Mouse (Mus musculus): ENCODE data around the gene Card19. TPM values are rescaled to one million over a fixed set of nuclear protein-coding genes. Genes with fewer than 3 reads are reported as not detected.

Card19 gene
- polyA plus RNA-seq, 1 experiment from 2014 or later: 45.2 TPM

- ATAC-seq (ENCODE audit: insufficient number of reproducible peaks, insufficient read depth, low FRiP score, low TSS enrichment, low read depth): no peak
- no peak overlapping the region for H3K4me3 ChIP-seq (replicated peaks)
- H3K27me3 ChIP-seq: peaks cover 15% of the 10 kb centered on the region
- no peak overlapping the region for H3K9ac ChIP-seq (replicated peaks)
- no peak overlapping the region for H3K4me2 ChIP-seq
- H3K9me3 ChIP-seq: 0 out of 2 replicates have a peak, but pooled peaks cover 5% of the 10 kb centered on the region
- H3K4me1 ChIP-seq (replicated peaks): 0 out of 2 replicates have a peak, but pooled peaks cover 3% of the 10 kb centered on the region
- H3K36me3 ChIP-seq: no peaks in the 10 kb centered on the region
- no peak overlapping the region for H3K27ac ChIP-seq
- 62% methylated on average over 3 of the region's 3 CpGs for WGBS
Measured at GRCm38 (mm10) chr13:49225159-49225558, 9.3 kb upstream of the Card19 start.

- Histone ChIP-seq H3K9me3 (0 out of 2 replicates have a peak, but pooled peaks cover 5% of the 10 kb centered on the region), H3K9ac (replicated peaks) (no peak overlapping the region), H3K4me1 (replicated peaks) (no peaks in the 10 kb centered on the region), H3K36me3 (no peaks in the 10 kb centered on the region), H3K4me2 (no peak overlapping the region), H3K4me3 (replicated peaks) (no peak overlapping the region), H3K27me3 (peaks cover 15% of the 10 kb centered on the region), H3K27ac (no peak overlapping the region)
- ATAC-seq (ENCODE audit: insufficient number of reproducible peaks, insufficient read depth, low FRiP score, low TSS enrichment, low read depth): no peak
- WGBS: 16% methylated on average over 6 of the region's 6 CpGs
Measured at GRCm38 (mm10) chr13:49224729-49225128, 8.9 kb upstream of the Card19 start.

GRCm38 (mm10) chr13:49224314-49224713, 8.5 kb upstream of the Card19 start:
- no peak for ATAC-seq (ENCODE audit: insufficient number of reproducible peaks, insufficient read depth, low FRiP score, low TSS enrichment, low read depth)
- H3K9me3 ChIP-seq: 0 out of 2 replicates have a peak, but pooled peaks cover 5% of the 10 kb centered on the region
- no peaks in the 10 kb centered on the region for H3K4me1 ChIP-seq (replicated peaks)
- no peak overlapping the region for H3K27ac ChIP-seq
- no peak overlapping the region for H3K4me2 ChIP-seq
- WGBS: 6% methylated on average over 10 of the region's 10 CpGs
- H3K27me3 ChIP-seq: peaks cover 15% of the 10 kb centered on the region
- H3K4me3 ChIP-seq (replicated peaks): no peak overlapping the region
- no peaks in the 10 kb centered on the region for H3K36me3 ChIP-seq
- no peak overlapping the region for H3K9ac ChIP-seq (replicated peaks)

- H3K9me3 ChIP-seq: 0 out of 2 replicates have a peak, but pooled peaks cover 5% of the 10 kb centered on the region
- no peaks in the 10 kb centered on the region for H3K36me3 ChIP-seq
- no peak for ATAC-seq (ENCODE audit: insufficient number of reproducible peaks, insufficient read depth, low FRiP score, low TSS enrichment, low read depth)
- H3K27me3 ChIP-seq: peaks cover 15% of the 10 kb centered on the region
- 25% methylated on average over 5 of the region's 5 CpGs for WGBS
- H3K4me1 ChIP-seq (replicated peaks): peaks cover 9% of the 10 kb centered on the region
- no peak overlapping the region for H3K27ac ChIP-seq
- H3K4me2 ChIP-seq: no peak overlapping the region
- H3K4me3 ChIP-seq (replicated peaks): no peak overlapping the region
- no peak overlapping the region for H3K9ac ChIP-seq (replicated peaks)
Measured at GRCm38 (mm10) chr13:49220912-49221311, 5.1 kb upstream of the Card19 start.

GRCm38 (mm10) chr13:49219367-49219766, 3.5 kb upstream of the Card19 start:
- no peak overlapping the region for H3K4me2 ChIP-seq
- no peak overlapping the region for H3K4me3 ChIP-seq (replicated peaks)
- ATAC-seq (ENCODE audit: insufficient number of reproducible peaks, insufficient read depth, low FRiP score, low TSS enrichment, low read depth): no peak
- H3K4me1 ChIP-seq (replicated peaks): peaks cover 19% of the 10 kb centered on the region
- no peak overlapping the region for H3K9ac ChIP-seq (replicated peaks)
- no peak overlapping the region for H3K27ac ChIP-seq
- 84% methylated on average over 4 of the region's 4 CpGs for WGBS
- H3K27me3 ChIP-seq: peaks cover 10% of the 10 kb centered on the region; the same call in 1 of the 2 replicates
- H3K9me3 ChIP-seq: 0 out of 2 replicates have a peak, but pooled peaks cover 5% of the 10 kb centered on the region
- H3K36me3 ChIP-seq: no peaks in the 10 kb centered on the region

- no peak for ATAC-seq (ENCODE audit: insufficient number of reproducible peaks, insufficient read depth, low FRiP score, low TSS enrichment, low read depth)
- H3K4me1 ChIP-seq (replicated peaks): peaks cover 26% of the 10 kb centered on the region
- no peak overlapping the region for H3K4me3 ChIP-seq (replicated peaks)
- H3K4me2 ChIP-seq: no peak overlapping the region
- peaks cover 3% of the 10 kb centered on the region; the same call in 1 of the 2 replicates for H3K27me3 ChIP-seq
- no peak overlapping the region for H3K9ac ChIP-seq (replicated peaks)
- H3K9me3 ChIP-seq: 0 out of 2 replicates have a peak, but pooled peaks cover 5% of the 10 kb centered on the region
- 56% methylated on average over 3 of the region's 3 CpGs for WGBS
- no peaks in the 10 kb centered on the region for H3K36me3 ChIP-seq
- H3K27ac ChIP-seq: no peak overlapping the region
Measured at GRCm38 (mm10) chr13:49218651-49219050, 2.8 kb upstream of the Card19 start.

- no peaks in the 10 kb centered on the region for H3K27me3 ChIP-seq
- 0 out of 2 replicates have a peak, but pooled peaks cover 5% of the 10 kb centered on the region for H3K9me3 ChIP-seq
- no peak for ATAC-seq (ENCODE audit: insufficient number of reproducible peaks, insufficient read depth, low FRiP score, low TSS enrichment, low read depth)
- H3K4me1 ChIP-seq (replicated peaks): peaks cover 30% of the 10 kb centered on the region
- WGBS: 43% methylated on average over 9 of the region's 9 CpGs
- peak overlapping the region; percentile 84; the same call in 1 of the 2 replicates for H3K4me3 ChIP-seq (replicated peaks)
- H3K4me2 ChIP-seq: peak overlapping the region; percentile 76
- peak overlapping the region; percentile 64 for H3K27ac ChIP-seq
- H3K9ac ChIP-seq (replicated peaks): no peak overlapping the region
- no peaks in the 10 kb centered on the region for H3K36me3 ChIP-seq
Measured at GRCm38 (mm10) chr13:49216808-49217561, 1.1 kb upstream of the Card19 start.

- Histone ChIP-seq H3K4me1 (replicated peaks) (peaks cover 38% of the 10 kb centered on the region), H3K4me2 (peak overlapping the region; percentile 76), H3K27me3 (no peaks in the 10 kb centered on the region), H3K9ac (replicated peaks) (peak overlapping the region; percentile 83), H3K4me3 (replicated peaks) (peak overlapping the region; percentile 84), H3K36me3 (no peaks in the 10 kb centered on the region), H3K9me3 (0 out of 2 replicates have a peak, but pooled peaks cover 3% of the 10 kb centered on the region), H3K27ac (peak overlapping the region; percentile 64)
- peak; percentile 50 for ATAC-seq (ENCODE audit: insufficient number of reproducible peaks, insufficient read depth, low FRiP score, low TSS enrichment, low read depth)
- WGBS: 2% methylated on average over 17 of the region's 17 CpGs
Measured at GRCm38 (mm10) chr13:49216220-49216552, 349 bp upstream of the Card19 start.

- H3K27ac ChIP-seq: no peak overlapping the region
- 10% methylated on average over 5 of the region's 5 CpGs for WGBS
- no peaks in the 10 kb centered on the region for H3K36me3 ChIP-seq
- no peaks in the 10 kb centered on the region for H3K27me3 ChIP-seq
- peak overlapping the region; percentile 76 for H3K4me2 ChIP-seq
- peak overlapping the region; percentile 83 for H3K9ac ChIP-seq (replicated peaks)
- peaks cover 39% of the 10 kb centered on the region for H3K4me1 ChIP-seq (replicated peaks)
- no peaks in the 10 kb centered on the region for H3K9me3 ChIP-seq
- peak overlapping the region; percentile 84 for H3K4me3 ChIP-seq (replicated peaks)
- ATAC-seq (ENCODE audit: insufficient number of reproducible peaks, insufficient read depth, low FRiP score, low TSS enrichment, low read depth): no peak
Measured at GRCm38 (mm10) chr13:49215128-49215503, 721 bp downstream of the Card19 start.

- no peaks in the 10 kb centered on the region for H3K36me3 ChIP-seq
- H3K9me3 ChIP-seq: no peaks in the 10 kb centered on the region
- H3K9ac ChIP-seq (replicated peaks): no peak overlapping the region
- 86% methylated on average over 3 of the region's 3 CpGs for WGBS
- no peaks in the 10 kb centered on the region for H3K27me3 ChIP-seq
- H3K27ac ChIP-seq: no peak overlapping the region
- H3K4me3 ChIP-seq (replicated peaks): no peak overlapping the region; the same call in 1 of the 2 replicates
- H3K4me1 ChIP-seq (replicated peaks): peaks cover 40% of the 10 kb centered on the region
- no peak for ATAC-seq (ENCODE audit: insufficient number of reproducible peaks, insufficient read depth, low FRiP score, low TSS enrichment, low read depth)
- H3K4me2 ChIP-seq: peak overlapping the region; percentile 76
Measured at GRCm38 (mm10) chr13:49214454-49214853, 1.4 kb downstream of the Card19 start.

- 73% methylated on average over 4 of the region's 4 CpGs for WGBS
- Histone ChIP-seq H3K36me3 (no peaks in the 10 kb centered on the region), H3K9me3 (no peaks in the 10 kb centered on the region), H3K27ac (no peak overlapping the region), H3K4me2 (no peak overlapping the region), H3K9ac (replicated peaks) (0 out of 2 replicates have a peak overlapping the region, but pooled peaks have one; percentile 27), H3K27me3 (no peaks in the 10 kb centered on the region), H3K4me1 (replicated peaks) (peaks cover 44% of the 10 kb centered on the region), H3K4me3 (replicated peaks) (no peak overlapping the region)
- no peak for ATAC-seq (ENCODE audit: insufficient number of reproducible peaks, insufficient read depth, low FRiP score, low TSS enrichment, low read depth)
Measured at GRCm38 (mm10) chr13:49213531-49213932, 2.3 kb downstream of the Card19 start.
